Comparison of ENCODE assay signal across 21 mouse cellular contexts in genomic region chr6:141576646-141577200, GRCm38 (mm10). TPM values are rescaled to one million over a fixed set of nuclear protein-coding genes. Genes with fewer than 3 reads are reported as not detected.
DNase-seq lines count a peak whose midpoint lies in the region; ATAC-seq and TF ChIP-seq lines count a peak whose summit lies in the region.
"Had no signal": no experiment of that assay in that cellular context is flagged by ENCODE, and none has a peak within 500 bp of the region (broad histone marks: within the 10 kb centered on the region; RNA-seq: fewer than 3 reads in every experiment).

No protein-coding gene starts in this region.

- no peak overlapping the region for H3K9ac ChIP-seq in CH12.LX (ENCODE audit: insufficient read depth, low read depth)
- no peak overlapping the region for H3K9ac ChIP-seq in forebrain, embryonic 16.5 days (replicated peaks; ENCODE audit: low read depth, low read length)
- H3K9ac ChIP-seq: embryonic facial prominence, embryonic 13.5 days; neural tube, embryonic 13.5 days had no signal

- no peak for TF ChIP-seq EP300 in CH12.LX (IDR thresholded peaks at IDR 0.05; ENCODE audit: low read length)

- H3K36me3 ChIP-seq in kidney, adult 2 months (ENCODE audit: control insufficient read depth, insufficient read depth, low read length), result no peaks in the 10 kb centered on the region
- no peaks in the 10 kb centered on the region for H3K36me3 ChIP-seq in CH12.LX (replicated peaks in 1 of 2; ENCODE audit: control insufficient read depth in 1 of 2, insufficient read depth in 1 of 2, low read length in 1 of 2)
- H3K36me3 ChIP-seq in forebrain, embryonic 16.5 days (ENCODE audit: control insufficient read depth, insufficient read depth), result no peaks in the 10 kb centered on the region
- H3K36me3 ChIP-seq: embryonic facial prominence, embryonic 13.5 days; neural tube, embryonic 13.5 days had no signal

- in situ Hi-C loops in CH12.LX (cut with MboI; ENCODE audit: low pct_ligation_motif_present, low pct_unique_long_range_greater_than_20kb, low sequenced_read_pairs), result no loop called here

- H3K4me3 ChIP-seq in kidney, adult 2 months (ENCODE audit: insufficient read depth, low read depth, low read length), result no peak overlapping the region
- no peak overlapping the region for H3K4me3 ChIP-seq in CH12.LX (replicated peaks in 1 of 3; ENCODE audit: low read depth in 2 of 3, low read length in 2 of 3, poor library complexity in 1 of 3)
- no peak overlapping the region for H3K4me3 ChIP-seq in forebrain, embryonic 16.5 days (replicated peaks; ENCODE audit: low read length)
- H3K4me3 ChIP-seq: embryonic facial prominence, embryonic 13.5 days; neural tube, embryonic 13.5 days had no signal

- dilution Hi-C loops in CH12.LX (cut with MboI; ENCODE audit: extremely low pct_ligation_motif_present, extremely low pct_unique_long_range_greater_than_20kb, low sequenced_read_pairs), result no loop called here

- peak; percentile 39 for TF ChIP-seq RAD21 in CH12.LX (IDR thresholded peaks at IDR 0.05; ENCODE audit: low read depth, low read length)

- no peaks in the 10 kb centered on the region for H3K27me3 ChIP-seq in kidney, adult 2 months (replicated peaks; ENCODE audit: control insufficient read depth, insufficient read depth, low read length)
- no peaks in the 10 kb centered on the region for H3K27me3 ChIP-seq in CH12.LX (replicated peaks)
- no peaks in the 10 kb centered on the region for H3K27me3 ChIP-seq in forebrain, embryonic 16.5 days (replicated peaks; ENCODE audit: control insufficient read depth, insufficient read depth, low read length)
- H3K27me3 ChIP-seq: embryonic facial prominence, embryonic 13.5 days; neural tube, embryonic 13.5 days had no signal

- no peaks in the 10 kb centered on the region for H3K4me1 ChIP-seq in kidney, adult 2 months (ENCODE audit: control insufficient read depth, insufficient read depth, low read length)
- H3K4me1 ChIP-seq in CH12.LX (ENCODE audit: control insufficient read depth in 1 of 2, insufficient read depth in 2 of 2), result no peaks in the 10 kb centered on the region
- H3K4me1 ChIP-seq in forebrain, embryonic 16.5 days (replicated peaks; ENCODE audit: control insufficient read depth, insufficient read depth, low read length), result no peaks in the 10 kb centered on the region
- H3K4me1 ChIP-seq: embryonic facial prominence, embryonic 13.5 days; neural tube, embryonic 13.5 days had no signal

- 0 out of 2 replicates have a peak, but pooled peaks have one; percentile 11 for TF ChIP-seq CTCF in kidney, adult 2 months (conservative IDR thresholded peaks at IDR 0.05; ENCODE audit: insufficient read depth, insufficient read length, low read depth, low read length)
- peak in 1 of 2 experiments; percentile 29; a peak in 2 of 4 replicates for TF ChIP-seq CTCF in CH12.LX (conservative IDR thresholded peaks at IDR 0.05 in 1 of 2, IDR thresholded peaks at IDR 0.05 in 1 of 2; ENCODE audit: low read depth in 2 of 2, low read length in 2 of 2)

- TF ChIP-seq POLR2A in kidney, adult 2 months (IDR thresholded peaks at IDR 0.05; ENCODE audit: low read depth, low read length), result no peak
- no peak for TF ChIP-seq POLR2A in CH12.LX (IDR thresholded peaks at IDR 0.05; ENCODE audit: low read depth, low read length)

- WGBS in kidney, adult 2 months, result 38% methylated on average over 3 of the region's 3 CpGs
- WGBS in forebrain, embryonic 16.5 days, result 26% methylated on average over 3 of the region's 3 CpGs

- peak; percentile 21 for DNase-seq in embryo, embryonic 11 days
- DNase-seq in embryo, embryonic 10 days (ENCODE audit: low spot score), result no peak
- DNase-seq in kidney, adult 2 months, result no peak
- DNase-seq in kidney, postnatal 14 days, result no peak
- DNase-seq in CH12.LX (ENCODE audit: extremely low read depth), result no peak
- DNase-seq in thymus, postnatal 10 days (ENCODE audit: low spot score in 2 of 2), result no peak
- DNase-seq in urinary bladder, postnatal 4 days (ENCODE audit: low spot score in 2 of 2), result no peak
- DNase-seq: cerebellum, adult 9-10 months; heart, postnatal 36 days; kidney, adult 11 months; left cerebral cortex, postnatal 4 days; right cerebral cortex, adult 18-20 months; thymus, adult 18-20 months had no signal

- no peaks in the 10 kb centered on the region for H3K79me2 ChIP-seq in CH12.LX (replicated peaks; ENCODE audit: control insufficient read depth, extremely low read depth, insufficient read depth, poor library complexity, severe bottlenecking)

- H3K9me3 ChIP-seq in CH12.LX (replicated peaks; ENCODE audit: low read length), result peaks cover 3% of the 10 kb centered on the region
- H3K9me3 ChIP-seq in forebrain, embryonic 16.5 days (ENCODE audit: control insufficient read depth, low read length), result no peaks in the 10 kb centered on the region
- H3K9me3 ChIP-seq: embryonic facial prominence, embryonic 13.5 days; neural tube, embryonic 13.5 days had no signal

- peak; percentile 47; the same call in 1 of the 2 replicates for ATAC-seq in forebrain, embryonic 16.5 days
- ATAC-seq: activated CD4-positive, CD25-positive, alpha-beta regulatory T cell, adult 4 months had no signal

- no peak overlapping the region for H3K4me2 ChIP-seq in CH12.LX (ENCODE audit: insufficient read depth, low read depth, poor library complexity, severe bottlenecking)
- H3K4me2 ChIP-seq in forebrain, embryonic 16.5 days (ENCODE audit: low read length), result no peak overlapping the region
- H3K4me2 ChIP-seq: embryonic facial prominence, embryonic 13.5 days; neural tube, embryonic 13.5 days had no signal

- H3K27ac ChIP-seq in kidney, adult 2 months (ENCODE audit: insufficient read depth, low read depth, low read length), result no peak overlapping the region
- H3K27ac ChIP-seq in CH12.LX (ENCODE audit: insufficient read depth, low read depth), result no peak overlapping the region
- no peak overlapping the region for H3K27ac ChIP-seq in forebrain, embryonic 16.5 days (ENCODE audit: low read length)
- H3K27ac ChIP-seq: embryonic facial prominence, embryonic 13.5 days; neural tube, embryonic 13.5 days had no signal

TF ChIP-seq in CH12.LX, 34 proteins besides CTCF, POLR2A, EP300 and RAD21:
- TF ChIP-seq TCF12 (IDR thresholded peaks at IDR 0.05; ENCODE audit: low read depth, low read length) (no peak), ZNF384 (IDR thresholded peaks at IDR 0.05; ENCODE audit: low read depth, low read length) (peak; percentile 90)

RNA-seq across cellular contexts. Expression of gene Slco1c1, which starts 52.6 kb away (rescaled TPM):
- polyA plus RNA-seq in kidney, adult 2 months (2012; rRNA removed), result 0.08 TPM in 1 of 2 replicates, not detected in the other
- total RNA-seq in CH12.LX (2012; rRNA removed) (not detected in 2 replicates), CH12.LX (2014; rRNA removed) (not detected in 2 replicates)
- polyA plus RNA-seq in CH12.LX (2012; ENCODE audit: insufficient read length, low read depth), result not detected in 2 replicates
- polyA plus RNA-seq in forebrain, embryonic 16.5 days (2015; fragmentation: Nextera tagmentation; extraction: Ambion mirVana), result 20.5 and 28.7 TPM in 2 replicates
- total RNA-seq: megakaryocyte-erythroid progenitor cell, adult 5-6 weeks had no signal
- polyA plus RNA-seq: liver, embryonic 16.5 days had no signal

RNA-seq across cellular contexts. Expression of gene Slco1b2, which starts 52.6 kb away (rescaled TPM):
- polyA plus RNA-seq in kidney, adult 2 months (2012; rRNA removed), result 0.06 TPM in 1 of 2 replicates, not detected in the other
- not detected in 2 replicates for total RNA-seq in CH12.LX (2012; rRNA removed)
- 0.11 TPM in 1 of 2 replicates, not detected in the other for total RNA-seq in CH12.LX (2014; rRNA removed)
- not detected in 2 replicates for polyA plus RNA-seq in CH12.LX (2012; ENCODE audit: insufficient read length, low read depth)
- polyA plus RNA-seq in forebrain, embryonic 16.5 days (2015; fragmentation: Nextera tagmentation; extraction: Ambion mirVana), result not detected in 2 replicates
- total RNA-seq: heart, adult 18-20 months; heart, postnatal 36 days; layer of hippocampus, adult 18-20 months; megakaryocyte-erythroid progenitor cell, adult 5-6 weeks had no signal
- polyA plus RNA-seq: activated CD4-positive, CD25-positive, alpha-beta regulatory T cell, adult 4 months; embryonic facial prominence, embryonic 13.5 days; neural tube, embryonic 13.5 days had no signal

Comparison
In these comparisons a context has a peak if more than half of its experiments do, and no peak if none do; other contexts are left out.
1. RNA of gene Slco1c1, which starts 52.6 kb away (polyA plus RNA-seq): 20.5 to 28.7 TPM in forebrain, embryonic 16.5 days; 0.08 TPM in kidney, adult 2 months and not detected in CH12.LX; every median in the first group is over 10 times any median in the second.